Mouse (Mus musculus) adipose tissue, adult 10 weeks (tissue): ENCODE data around the gene Ankrd22. TPM values are rescaled to one million over a fixed set of nuclear protein-coding genes. Genes with fewer than 3 reads are reported as not detected.

ENCODE experiments used
- polyA plus RNA-seq: library from polyadenylated mRNA; stranded (reverse); fragments of 350-450 nt; fragmentation: Illumina TruSeq; extraction: RNeasy Lipid Tissue Mini Kit (QIAGEN cat#74804); gene quantifications from one replicate; pipeline ENCODE4 v1.2.3, GENCODE M21; 2014; ENCODE audit warnings: low read depth, low replicate concordance

Ankrd22 gene
- polyA plus RNA-seq: 5.0 TPM

GRCm38 (mm10) chr19:34165891-34166290, at the start of gene Ankrd22:
TSS of gene Ankrd22 (minus strand) at chr19:34166053.

GRCm38 (mm10) chr19:34192008-34192963, 26.4 kb upstream of the Ankrd22 start, which contains the start of gene Stambpl1:
TSS of gene Stambpl1 (plus strand) at chr19:34192229.

GRCm38 (mm10) chr19:34100633-34101032, 65.2 kb downstream of the Ankrd22 start, which contains the start of gene Lipm:
TSS of gene Lipm (plus strand) at chr19:34100933.

Other genes with a start within 250 kb of the Ankrd22 start
- gene Lipf, start 204.9 kb downstream of the Ankrd22 start, polyA plus RNA-seq: 2.0 TPM
- gene Lipk, start 157.8 kb downstream of the Ankrd22 start, polyA plus RNA-seq: 1.8 TPM
- gene Lipn, start 98.7 kb downstream of the Ankrd22 start, polyA plus RNA-seq: not detected
- gene Lipm, start 65.1 kb downstream of the Ankrd22 start, polyA plus RNA-seq: not detected
- gene Stambpl1, start 26.2 kb upstream of the Ankrd22 start, polyA plus RNA-seq: 3.3 TPM
- gene Acta2, start 89.5 kb upstream of the Ankrd22 start, polyA plus RNA-seq: 450 TPM
- gene Fas, start 124.6 kb upstream of the Ankrd22 start, polyA plus RNA-seq: 34.5 TPM